Mouse (Mus musculus): ENCODE data around the gene Nr2c2ap. TPM values are rescaled to one million over a fixed set of nuclear protein-coding genes. Genes with fewer than 3 reads are reported as not detected.

Gene Nr2c2ap
- polyA plus RNA-seq, 1 experiment from 2014 or later, result 30.4 TPM

GRCm38 (mm10) chr8:70104506-70104905 is 26.6 kb upstream of the Nr2c2ap start:
- H3K4me2 ChIP-seq (replicated peaks), result no peak overlapping the region
- peaks cover 97% of the 10 kb centered on the region for H3K36me3 ChIP-seq
- no peak overlapping the region for H3K27ac ChIP-seq
- no peak overlapping the region for H3K9ac ChIP-seq (replicated peaks)
- peak; percentile 66 for ATAC-seq
- no peak overlapping the region for H3K4me3 ChIP-seq (replicated peaks)
- no peaks in the 10 kb centered on the region for H3K27me3 ChIP-seq
- peaks cover 15% of the 10 kb centered on the region for H3K4me1 ChIP-seq (replicated peaks)
- no peaks in the 10 kb centered on the region for H3K9me3 ChIP-seq
- 18% methylated on average over 6 of the region's 6 CpGs for WGBS

GRCm38 (mm10) chr8:70104922-70105321 is 26.2 kb upstream of the Nr2c2ap start:
- Histone ChIP-seq H3K36me3 (peaks cover 97% of the 10 kb centered on the region), H3K4me2 (replicated peaks) (no peak overlapping the region), H3K4me1 (replicated peaks) (peaks cover 19% of the 10 kb centered on the region), H3K27me3 (no peaks in the 10 kb centered on the region), H3K27ac (no peak overlapping the region), H3K9me3 (no peaks in the 10 kb centered on the region), H3K4me3 (replicated peaks) (no peak overlapping the region), H3K9ac (replicated peaks) (no peak overlapping the region)
- no peak for ATAC-seq
- 83% methylated on average over 7 of the region's 7 CpGs for WGBS

GRCm38 (mm10) chr8:70110451-70110850 is 20.7 kb upstream of the Nr2c2ap start:
- no peak overlapping the region for H3K9ac ChIP-seq (replicated peaks)
- no peak overlapping the region for H3K4me3 ChIP-seq (replicated peaks)
- no peak for ATAC-seq
- H3K36me3 ChIP-seq, result peaks cover 99% of the 10 kb centered on the region
- no peaks in the 10 kb centered on the region for H3K9me3 ChIP-seq
- peaks cover 35% of the 10 kb centered on the region for H3K4me1 ChIP-seq (replicated peaks)
- H3K27ac ChIP-seq, result no peak overlapping the region
- 95% methylated on average over 2 of the region's 2 CpGs for WGBS
- peaks cover 40% of the 10 kb centered on the region for H3K27me3 ChIP-seq
- no peak overlapping the region for H3K4me2 ChIP-seq (replicated peaks)

- 60% methylated on average over 23 of the region's 23 CpGs for WGBS
- no peak for ATAC-seq
- no peaks in the 10 kb centered on the region for H3K9me3 ChIP-seq
These were observed 19.8 kb upstream of the Nr2c2ap start for GRCm38 (mm10) chr8:70111192-70111795.

GRCm38 (mm10) chr8:70112401-70113016 is 18.6 kb upstream of the Nr2c2ap start:
- H3K9ac ChIP-seq (replicated peaks), result 0 out of 2 replicates have a peak overlapping the region, but pooled peaks have one; percentile 0
- ATAC-seq, result peak; percentile 25; the same call in 1 of the 2 replicates
- 6% methylated on average over 43 of the region's 43 CpGs for WGBS
- no peak overlapping the region for H3K27ac ChIP-seq
- peak overlapping the region; percentile 25 for H3K4me2 ChIP-seq (replicated peaks)
- peaks cover 44% of the 10 kb centered on the region for H3K4me1 ChIP-seq (replicated peaks)
- no peaks in the 10 kb centered on the region for H3K9me3 ChIP-seq
- peaks cover 89% of the 10 kb centered on the region for H3K36me3 ChIP-seq
- no peak overlapping the region for H3K4me3 ChIP-seq (replicated peaks)
- peaks cover 50% of the 10 kb centered on the region for H3K27me3 ChIP-seq

More at GRCm38 (mm10) chr8:70111192-70111795, 19.8 kb upstream of the Nr2c2ap start:
- Histone ChIP-seq H3K4me2 (replicated peaks) (no peak overlapping the region), H3K27ac (no peak overlapping the region), H3K36me3 (peaks cover 98% of the 10 kb centered on the region), H3K4me1 (replicated peaks) (peaks cover 36% of the 10 kb centered on the region), H3K27me3 (peaks cover 45% of the 10 kb centered on the region), H3K9ac (replicated peaks) (no peak overlapping the region), H3K4me3 (replicated peaks) (no peak overlapping the region)

GRCm38 (mm10) chr8:70114488-70114887 is 16.6 kb upstream of the Nr2c2ap start:
- Histone ChIP-seq H3K4me1 (replicated peaks) (peaks cover 54% of the 10 kb centered on the region), H3K4me2 (replicated peaks) (no peak overlapping the region), H3K9me3 (no peaks in the 10 kb centered on the region), H3K27ac (no peak overlapping the region), H3K27me3 (peaks cover 50% of the 10 kb centered on the region), H3K9ac (replicated peaks) (no peak overlapping the region), H3K36me3 (peaks cover 69% of the 10 kb centered on the region), H3K4me3 (replicated peaks) (no peak overlapping the region)
- ATAC-seq, result no peak
- WGBS, result 15% methylated on average over 6 of the region's 6 CpGs

GRCm38 (mm10) chr8:70114892-70115291 is 16.2 kb upstream of the Nr2c2ap start:
- peaks cover 50% of the 10 kb centered on the region for H3K4me1 ChIP-seq (replicated peaks)
- WGBS, result 69% methylated on average over 13 of the region's 13 CpGs
- H3K9me3 ChIP-seq, result no peaks in the 10 kb centered on the region
- H3K4me3 ChIP-seq (replicated peaks), result no peak overlapping the region
- H3K9ac ChIP-seq (replicated peaks), result no peak overlapping the region
- peaks cover 50% of the 10 kb centered on the region for H3K27me3 ChIP-seq
- ATAC-seq, result no peak
- no peak overlapping the region for H3K4me2 ChIP-seq (replicated peaks)
- H3K27ac ChIP-seq, result no peak overlapping the region
- peaks cover 65% of the 10 kb centered on the region for H3K36me3 ChIP-seq

GRCm38 (mm10) chr8:70117611-70118010 is 13.5 kb upstream of the Nr2c2ap start:
- Histone ChIP-seq H3K27ac (no peak overlapping the region), H3K9ac (replicated peaks) (peak overlapping the region; percentile 90)

GRCm38 (mm10) chr8:70118726-70119700 is 12.1 kb upstream of the Nr2c2ap start:
- peak overlapping the region; percentile 63 for H3K4me3 ChIP-seq (replicated peaks)
- H3K27ac ChIP-seq, result peak overlapping the region; percentile 98
- peak overlapping the region; percentile 89 for H3K4me2 ChIP-seq (replicated peaks)
- H3K27me3 ChIP-seq, result peaks cover 25% of the 10 kb centered on the region
- peak overlapping the region; percentile 90 for H3K9ac ChIP-seq (replicated peaks)
- peak; percentile 89 for ATAC-seq
- H3K4me1 ChIP-seq (replicated peaks), result peaks cover 33% of the 10 kb centered on the region
- H3K36me3 ChIP-seq, result peaks cover 24% of the 10 kb centered on the region
- no peaks in the 10 kb centered on the region for H3K9me3 ChIP-seq
- 4% methylated on average over 17 of the region's 17 CpGs for WGBS

More at GRCm38 (mm10) chr8:70117611-70118010, 13.5 kb upstream of the Nr2c2ap start:
- H3K4me2 ChIP-seq (replicated peaks), result peak overlapping the region; percentile 89
- peaks cover 37% of the 10 kb centered on the region for H3K27me3 ChIP-seq
- peaks cover 38% of the 10 kb centered on the region for H3K36me3 ChIP-seq
- peak overlapping the region; percentile 63 for H3K4me3 ChIP-seq (replicated peaks)
- no peak for ATAC-seq
- H3K9me3 ChIP-seq, result no peaks in the 10 kb centered on the region
- WGBS, result 9% methylated on average over 9 of the region's 9 CpGs
- H3K4me1 ChIP-seq (replicated peaks), result peaks cover 40% of the 10 kb centered on the region

- ATAC-seq, result peak; percentile 67
- H3K4me2 ChIP-seq (replicated peaks), result peak within 1 kb of the TSS; percentile 89
- peak within 1 kb of the TSS; percentile 98 for H3K27ac ChIP-seq
- H3K4me3 ChIP-seq (replicated peaks), result peak within 1 kb of the TSS; percentile 63
- WGBS, result under 1% methylated on average over 19 of the region's 19 CpGs
- H3K4me1 ChIP-seq (replicated peaks), result peaks cover 29% of the 10 kb centered on the region
- peak within 1 kb of the TSS; percentile 90 for H3K9ac ChIP-seq (replicated peaks)
- H3K36me3 ChIP-seq, result peaks cover 7% of the 10 kb centered on the region
- H3K9me3 ChIP-seq, result no peaks in the 10 kb centered on the region
- 0 out of 2 replicates have a peak, but pooled peaks cover 15% of the 10 kb centered on the region for H3K27me3 ChIP-seq
These were observed 10.5 kb upstream of the Nr2c2ap start, which contains the start of gene Ncan for GRCm38 (mm10) chr8:70120667-70121066. Gene Ncan, minus strand, starts transcription at chr8:70120873.

- H3K36me3 ChIP-seq, result no peaks in the 10 kb centered on the region
- 55% methylated on average over 2 of the region's 2 CpGs for WGBS
- H3K4me3 ChIP-seq (replicated peaks), result no peak overlapping the region
- H3K4me1 ChIP-seq (replicated peaks), result peaks cover 12% of the 10 kb centered on the region
- no peak for ATAC-seq
- no peak overlapping the region for H3K9ac ChIP-seq (replicated peaks)
- H3K9me3 ChIP-seq, result no peaks in the 10 kb centered on the region
- H3K27ac ChIP-seq, result no peak overlapping the region
- H3K27me3 ChIP-seq, result 0 out of 2 replicates have a peak, but pooled peaks cover 6% of the 10 kb centered on the region
- H3K4me2 ChIP-seq (replicated peaks), result no peak overlapping the region
These were observed 8.3 kb upstream of the Nr2c2ap start for GRCm38 (mm10) chr8:70122863-70123262.

All from midbrain, embryonic 13.5 days (tissue).